ENCODE assay signal across 34 mouse cellular contexts in genomic region chr2:25696951-25697350, GRCm38 (mm10). TPM values are rescaled to one million over a fixed set of nuclear protein-coding genes. Genes with fewer than 3 reads are reported as not detected.
DNase-seq lines count a peak whose midpoint lies in the region; ATAC-seq and TF ChIP-seq lines count a peak whose summit lies in the region.
"Had no signal": no experiment of that assay in that cellular context is flagged by ENCODE, and none has a peak within 500 bp of the region (broad histone marks: within the 10 kb centered on the region; RNA-seq: fewer than 3 reads in every experiment).

No protein-coding gene starts in this region.

- 15% methylated on average over 4 of the region's 4 CpGs for WGBS in kidney, adult 2 months
- WGBS in kidney, embryonic 16.5 days, result 21% methylated on average over 4 of the region's 4 CpGs

- no peaks in the 10 kb centered on the region for H3K27me3 ChIP-seq in kidney, adult 2 months (replicated peaks; ENCODE audit: control insufficient read depth, insufficient read depth, low read length)
- no peaks in the 10 kb centered on the region for H3K27me3 ChIP-seq in kidney, embryonic 16.5 days (ENCODE audit: insufficient read depth, low read length)
- H3K27me3 ChIP-seq: embryonic facial prominence, embryonic 12.5 days; embryonic facial prominence, embryonic 15.5 days; heart, embryonic 15.5 days; hindbrain, embryonic 13.5 days; intestine, embryonic 15.5 days had no signal

- H3K9ac ChIP-seq in kidney, embryonic 16.5 days (replicated peaks; ENCODE audit: low read length), result no peak overlapping the region
- H3K9ac ChIP-seq: embryonic facial prominence, embryonic 12.5 days; embryonic facial prominence, embryonic 15.5 days; forebrain, embryonic 12.5 days; heart, embryonic 12.5 days; heart, embryonic 15.5 days; hindbrain, embryonic 13.5 days; intestine, embryonic 15.5 days had no signal

- H3K4me2 ChIP-seq in kidney, embryonic 16.5 days (replicated peaks; ENCODE audit: low read depth, low read length), result no peak overlapping the region
- H3K4me2 ChIP-seq: embryonic facial prominence, embryonic 12.5 days; embryonic facial prominence, embryonic 15.5 days; forebrain, embryonic 12.5 days; heart, embryonic 12.5 days; heart, embryonic 15.5 days; hindbrain, embryonic 13.5 days; intestine, embryonic 15.5 days had no signal

- no peak for ATAC-seq in kidney, embryonic 16.5 days (ENCODE audit: low FRiP score, low TSS enrichment)
- peak; percentile 29 for ATAC-seq in CD4-positive, CD25-positive, alpha-beta regulatory T cell, adult 4 months
- ATAC-seq: activated CD4-positive, CD25-positive, alpha-beta regulatory T cell, adult 4 months; forebrain, embryonic 16.5 days; hindbrain, embryonic 16.5 days; intestine, embryonic 15.5 days had no signal

- no peak for TF ChIP-seq CTCF in kidney, adult 2 months (conservative IDR thresholded peaks at IDR 0.05; ENCODE audit: insufficient read depth, insufficient read length, low read depth, low read length)

- no peak overlapping the region for H3K27ac ChIP-seq in kidney, adult 2 months (ENCODE audit: insufficient read depth, low read depth, low read length)
- H3K27ac ChIP-seq in kidney, embryonic 16.5 days (ENCODE audit: low read length), result no peak overlapping the region
- H3K27ac ChIP-seq: embryonic facial prominence, embryonic 12.5 days; embryonic facial prominence, embryonic 15.5 days; forebrain, embryonic 12.5 days; heart, embryonic 15.5 days; hindbrain, embryonic 10.5 days; hindbrain, embryonic 13.5 days; intestine, embryonic 15.5 days had no signal

- H3K36me3 ChIP-seq in kidney, adult 2 months (ENCODE audit: control insufficient read depth, insufficient read depth, low read length), result no peaks in the 10 kb centered on the region
- no peaks in the 10 kb centered on the region for H3K36me3 ChIP-seq in kidney, embryonic 16.5 days (ENCODE audit: insufficient read depth, low read length)
- H3K36me3 ChIP-seq: embryonic facial prominence, embryonic 12.5 days; embryonic facial prominence, embryonic 15.5 days; forebrain, embryonic 12.5 days; heart, embryonic 12.5 days; heart, embryonic 15.5 days; hindbrain, embryonic 10.5 days; hindbrain, embryonic 13.5 days; intestine, embryonic 15.5 days had no signal

- H3K4me3 ChIP-seq in kidney, adult 2 months (ENCODE audit: insufficient read depth, low read depth, low read length), result no peak overlapping the region
- H3K4me3 ChIP-seq in kidney, embryonic 16.5 days (ENCODE audit: low read length), result no peak overlapping the region
- H3K4me3 ChIP-seq: embryonic facial prominence, embryonic 12.5 days; embryonic facial prominence, embryonic 15.5 days; forebrain, embryonic 12.5 days; heart, embryonic 12.5 days; heart, embryonic 15.5 days; hindbrain, embryonic 10.5 days; hindbrain, embryonic 13.5 days; intestine, embryonic 15.5 days had no signal

- H3K4me1 ChIP-seq in kidney, adult 2 months (ENCODE audit: control insufficient read depth, insufficient read depth, low read length), result no peaks in the 10 kb centered on the region
- H3K4me1 ChIP-seq in kidney, embryonic 16.5 days (ENCODE audit: insufficient read depth, low read length), result no peaks in the 10 kb centered on the region
- H3K4me1 ChIP-seq: embryonic facial prominence, embryonic 12.5 days; embryonic facial prominence, embryonic 15.5 days; forebrain, embryonic 12.5 days; heart, embryonic 12.5 days; heart, embryonic 15.5 days; hindbrain, embryonic 10.5 days; hindbrain, embryonic 13.5 days; intestine, embryonic 15.5 days had no signal

- peak; percentile 32 for DNase-seq in adrenal gland, postnatal 10 days
- no peak for DNase-seq in adrenal gland, postnatal 25 days
- DNase-seq in kidney, adult 2 months, result peak; percentile 52
- DNase-seq in adrenal gland, postnatal 14 days, result peak; percentile 52
- no peak for DNase-seq in thymus, postnatal 36 days
- DNase-seq: cerebellum, adult 11 months; cerebellum, adult 2 months; cerebellum, adult 9-11 months; cerebellum, postnatal 25 days; gastrocnemius, postnatal 10 days; heart, postnatal 10 days; heart, postnatal 36 days; kidney, adult 11 months had no signal

- TF ChIP-seq POLR2A in kidney, adult 2 months (IDR thresholded peaks at IDR 0.05; ENCODE audit: low read depth, low read length), result no peak

- H3K9me3 ChIP-seq in kidney, embryonic 16.5 days (ENCODE audit: low read length), result no peaks in the 10 kb centered on the region
- H3K9me3 ChIP-seq: embryonic facial prominence, embryonic 12.5 days; embryonic facial prominence, embryonic 15.5 days; forebrain, embryonic 12.5 days; heart, embryonic 12.5 days; heart, embryonic 15.5 days; hindbrain, embryonic 10.5 days; hindbrain, embryonic 13.5 days; intestine, embryonic 15.5 days had no signal

RNA-seq across cellular contexts. Expression of gene Obp2a, which starts 2.9 kb away (rescaled TPM):
- 1 to 10 TPM; 2.4 to 2.6 TPM for total RNA-seq in adrenal gland, postnatal 10 days (2021)
- total RNA-seq in adrenal gland, postnatal 25 days (2021), result 0.61 TPM in 1 of 2 replicates, not detected in the other
- polyA plus RNA-seq in kidney, adult 2 months (2012; rRNA removed), result not detected in 2 replicates
- polyA plus RNA-seq in kidney, embryonic 16.5 days (2015; fragmentation: Nextera tagmentation; extraction: Ambion mirVana), result 0.24 TPM in 1 of 2 replicates, not detected in the other
- not detected for polyA plus RNA-seq in CD4-positive, CD25-positive, alpha-beta regulatory T cell, adult 4 months (2017; shearing (Covaris generic))
- 4.7 and 4.8 TPM in 2 replicates for total RNA-seq in adrenal gland, postnatal 14 days (2021)
- total RNA-seq: common myeloid progenitor, adult 5-6 weeks; ES-E14; gastrocnemius, adult 18-20 months; gastrocnemius, postnatal 10 days; gastrocnemius, postnatal 36 days; granulocyte monocyte progenitor cell, adult 5-6 weeks; heart, postnatal 10 days; heart, postnatal 36 days had no signal
- polyA plus RNA-seq: activated CD4-positive, CD25-positive, alpha-beta regulatory T cell, adult 4 months; C2C12; cerebellum, adult 2 months; embryonic facial prominence, embryonic 12.5 days; embryonic facial prominence, embryonic 15.5 days; forebrain, embryonic 12.5 days; forebrain, embryonic 16.5 days; heart, embryonic 12.5 days; heart, embryonic 15.5 days; hindbrain, embryonic 10.5 days; hindbrain, embryonic 13.5 days; hindbrain, embryonic 16.5 days; intestine, embryonic 15.5 days had no signal

RNA-seq across cellular contexts. Expression of gene Bmyc, which starts 9.6 kb away (rescaled TPM):
- 10 to 100 TPM; 40.8 to 42.7 TPM for total RNA-seq in adrenal gland, postnatal 10 days (2021)
- total RNA-seq in adrenal gland, postnatal 25 days (2021), result 45.0 and 47.9 TPM in 2 replicates
- polyA plus RNA-seq in kidney, adult 2 months (2012; rRNA removed), result 14.0 and 14.2 TPM in 2 replicates
- 89.0 and 91.6 TPM in 2 replicates for polyA plus RNA-seq in kidney, embryonic 16.5 days (2015; fragmentation: Nextera tagmentation; extraction: Ambion mirVana)
- polyA plus RNA-seq in CD4-positive, CD25-positive, alpha-beta regulatory T cell, adult 4 months (2017; shearing (Covaris generic)), result 100 to 1,000 TPM; 100 to 127 TPM
- total RNA-seq in adrenal gland, postnatal 14 days (2021), result 40.2 and 49.1 TPM in 2 replicates

RNA-seq across cellular contexts. Expression of gene Lcn10, which starts 14.4 kb away (rescaled TPM):
- total RNA-seq in adrenal gland, postnatal 10 days (2021), result not detected
- not detected in 2 replicates for total RNA-seq in adrenal gland, postnatal 25 days (2021)
- polyA plus RNA-seq in kidney, adult 2 months (2012; rRNA removed), result not detected in 2 replicates
- polyA plus RNA-seq in kidney, embryonic 16.5 days (2015; fragmentation: Nextera tagmentation; extraction: Ambion mirVana), result not detected in 2 replicates
- polyA plus RNA-seq in CD4-positive, CD25-positive, alpha-beta regulatory T cell, adult 4 months (2017; shearing (Covaris generic)), result 1 to 10 TPM in 1 of 2 experiments, under 1 TPM in 1; 0.69 to 3.0 TPM
- total RNA-seq in adrenal gland, postnatal 14 days (2021), result not detected in 2 replicates
- total RNA-seq: adrenal gland, adult 18-20 months; common myeloid progenitor, adult 5-6 weeks; ES-E14; gastrocnemius, adult 18-20 months; gastrocnemius, postnatal 10 days; gastrocnemius, postnatal 36 days; granulocyte monocyte progenitor cell, adult 5-6 weeks; heart, adult 8-10 months; heart, postnatal 10 days; heart, postnatal 36 days had no signal
- polyA plus RNA-seq: activated CD4-positive, CD25-positive, alpha-beta regulatory T cell, adult 4 months; C2C12; cerebellum, adult 2 months; embryonic facial prominence, embryonic 12.5 days; embryonic facial prominence, embryonic 15.5 days; forebrain, embryonic 12.5 days; forebrain, embryonic 16.5 days; heart, embryonic 12.5 days; heart, embryonic 15.5 days; hindbrain, embryonic 10.5 days; hindbrain, embryonic 13.5 days; hindbrain, embryonic 16.5 days; intestine, embryonic 15.5 days had no signal

RNA-seq across cellular contexts. Expression of gene Lcn6, which starts 20.4 kb away (rescaled TPM):
- not detected for total RNA-seq in adrenal gland, postnatal 10 days (2021)
- total RNA-seq in adrenal gland, postnatal 25 days (2021), result not detected in 2 replicates
- polyA plus RNA-seq in kidney, adult 2 months (2012; rRNA removed), result not detected in 2 replicates
- polyA plus RNA-seq in kidney, embryonic 16.5 days (2015; fragmentation: Nextera tagmentation; extraction: Ambion mirVana), result not detected in 2 replicates
- not detected for polyA plus RNA-seq in CD4-positive, CD25-positive, alpha-beta regulatory T cell, adult 4 months (2017; shearing (Covaris generic))
- not detected in 2 replicates for total RNA-seq in adrenal gland, postnatal 14 days (2021)
- total RNA-seq: adrenal gland, adult 18-20 months; common myeloid progenitor, adult 5-6 weeks; ES-E14; gastrocnemius, adult 18-20 months; gastrocnemius, postnatal 10 days; gastrocnemius, postnatal 36 days; granulocyte monocyte progenitor cell, adult 5-6 weeks; heart, adult 8-10 months; heart, postnatal 10 days; heart, postnatal 36 days had no signal
- polyA plus RNA-seq: activated CD4-positive, CD25-positive, alpha-beta regulatory T cell, adult 4 months; C2C12; cerebellum, adult 2 months; embryonic facial prominence, embryonic 12.5 days; embryonic facial prominence, embryonic 15.5 days; forebrain, embryonic 12.5 days; forebrain, embryonic 16.5 days; heart, embryonic 12.5 days; heart, embryonic 15.5 days; hindbrain, embryonic 10.5 days; hindbrain, embryonic 13.5 days; hindbrain, embryonic 16.5 days; intestine, embryonic 15.5 days had no signal

RNA-seq across cellular contexts. Expression of gene Lcn5, which starts 39.2 kb away (rescaled TPM):
- total RNA-seq in adrenal gland, postnatal 10 days (2021), result not detected
- not detected in 2 replicates for total RNA-seq in adrenal gland, postnatal 25 days (2021)
- polyA plus RNA-seq in kidney, adult 2 months (2012; rRNA removed), result not detected in 2 replicates
- polyA plus RNA-seq in kidney, embryonic 16.5 days (2015; fragmentation: Nextera tagmentation; extraction: Ambion mirVana), result not detected in 2 replicates
- polyA plus RNA-seq in CD4-positive, CD25-positive, alpha-beta regulatory T cell, adult 4 months (2017; shearing (Covaris generic)), result not detected
- not detected in 2 replicates for total RNA-seq in adrenal gland, postnatal 14 days (2021)
- total RNA-seq: adrenal gland, adult 18-20 months; common myeloid progenitor, adult 5-6 weeks; ES-E14; gastrocnemius, adult 18-20 months; gastrocnemius, postnatal 10 days; gastrocnemius, postnatal 36 days; granulocyte monocyte progenitor cell, adult 5-6 weeks; heart, adult 8-10 months; heart, postnatal 10 days; heart, postnatal 36 days had no signal
- polyA plus RNA-seq: activated CD4-positive, CD25-positive, alpha-beta regulatory T cell, adult 4 months; C2C12; cerebellum, adult 2 months; embryonic facial prominence, embryonic 12.5 days; embryonic facial prominence, embryonic 15.5 days; forebrain, embryonic 12.5 days; forebrain, embryonic 16.5 days; heart, embryonic 12.5 days; heart, embryonic 15.5 days; hindbrain, embryonic 10.5 days; hindbrain, embryonic 13.5 days; hindbrain, embryonic 16.5 days; intestine, embryonic 15.5 days had no signal

Comparison
In these comparisons a context has a peak if more than half of its experiments do, and no peak if none do; other contexts are left out.
1. DNase-seq: peak in adrenal gland, postnatal 10 days (single experiment), kidney, adult 2 months (single experiment) and adrenal gland, postnatal 14 days (single experiment); none in adrenal gland, postnatal 25 days (single experiment) and thymus, postnatal 36 days (0 of 2).